Mouse (Mus musculus): ENCODE measurements at regions not wholly inside any gene's neighbourhood (a gene's known extent, or its start where the extent isn't known, plus 50 kb on each side); places are given as distances from the start of the nearest gene placed in this dataset.

DNA sequence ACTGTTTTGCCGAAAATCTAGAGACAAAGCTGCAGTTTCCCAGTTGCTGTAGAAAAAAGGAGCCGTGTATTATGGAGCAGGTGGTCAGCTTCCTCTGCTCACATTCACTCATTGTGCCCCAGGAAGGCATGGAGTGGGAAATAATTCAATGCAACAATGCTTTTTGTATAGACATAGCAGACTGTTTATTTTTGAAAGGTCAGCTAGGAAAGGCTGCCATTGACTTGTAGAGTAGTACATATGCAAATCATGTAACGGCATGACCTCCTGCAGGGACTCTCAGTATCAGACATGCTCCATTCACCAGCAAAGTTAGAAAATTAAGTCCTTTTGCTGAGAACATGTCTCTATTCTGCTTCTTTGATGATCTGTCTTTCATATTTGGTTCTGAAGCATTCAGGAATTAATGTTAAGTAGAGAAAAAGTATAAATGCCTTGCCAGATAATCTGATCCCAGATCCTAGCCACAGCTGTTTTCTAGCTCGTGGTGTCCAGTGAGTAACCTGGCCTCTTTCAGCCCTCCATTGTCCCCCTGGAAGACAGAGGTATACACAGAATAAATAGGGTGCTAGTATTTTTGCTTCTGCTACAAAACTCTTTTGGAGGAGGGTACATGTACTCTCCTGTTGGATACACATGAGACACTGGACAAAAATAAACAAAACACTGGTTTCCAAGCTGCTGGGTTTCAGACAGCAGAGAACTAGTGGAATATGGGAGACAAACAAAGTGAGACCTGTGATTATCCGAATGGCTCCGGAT, 389.5 kb upstream of the Pik3r1 start:
- no peaks in the 10 kb centered on the region for H3K9me3 ChIP-seq
- H3K27ac ChIP-seq: no peak overlapping the region
- no peaks in the 10 kb centered on the region for H3K27me3 ChIP-seq
- no peak overlapping the region for H3K4me2 ChIP-seq (replicated peaks)
- ATAC-seq (ENCODE audit: low FRiP score, low read depth): no peak
- H3K4me3 ChIP-seq: no peak overlapping the region
- peaks cover 18% of the 10 kb centered on the region; the same call in 1 of the 2 replicates for H3K4me1 ChIP-seq
- H3K36me3 ChIP-seq: no peaks in the 10 kb centered on the region
- H3K9ac ChIP-seq: no peak overlapping the region
- 81% methylated on average over 6 of the region's 6 CpGs for WGBS

DNA sequence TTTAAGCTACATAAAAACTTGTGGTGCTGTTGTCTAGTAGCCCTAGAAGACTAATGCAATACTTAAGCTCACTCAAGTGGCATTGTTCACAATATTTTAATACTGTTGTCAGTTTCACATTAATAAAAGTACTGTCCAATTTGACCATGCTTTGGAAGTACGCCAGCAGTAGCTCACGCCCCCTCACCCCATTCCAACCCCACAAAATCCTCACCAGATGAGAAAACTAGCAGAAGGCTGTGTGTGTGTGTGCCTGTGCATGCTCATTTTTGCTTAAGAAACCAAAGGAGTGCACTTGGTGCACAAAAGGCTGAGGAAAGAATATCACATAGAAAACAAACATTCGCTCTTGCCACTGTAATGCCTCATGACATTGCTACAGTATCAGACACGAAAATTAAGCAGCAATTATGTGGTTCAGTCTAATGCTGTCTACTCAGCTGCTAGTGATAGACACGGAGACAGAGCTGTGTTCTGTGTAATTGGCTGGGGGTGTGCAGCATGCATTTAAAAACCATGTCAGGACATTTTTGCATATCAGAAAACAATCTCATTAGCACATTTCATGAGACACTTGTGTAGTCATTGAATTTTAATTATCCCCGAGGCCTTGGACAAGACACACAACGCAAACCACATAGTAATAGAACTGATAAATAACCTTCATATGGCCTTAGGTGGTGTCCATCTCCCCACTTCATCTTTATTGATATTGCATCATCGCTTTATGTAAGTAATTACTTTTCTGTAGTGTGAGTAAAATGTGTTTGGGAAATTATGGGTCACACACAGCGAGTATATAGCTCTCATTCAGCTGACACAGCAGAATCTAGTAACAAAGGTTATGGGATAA, 405.6 kb upstream of the Pik3r1 start:
- H3K4me3 ChIP-seq: no peak overlapping the region
- H3K4me2 ChIP-seq (replicated peaks): no peak overlapping the region
- no peak overlapping the region for H3K27ac ChIP-seq
- H3K27me3 ChIP-seq: no peaks in the 10 kb centered on the region
- H3K4me1 ChIP-seq: no peaks in the 10 kb centered on the region
- ATAC-seq (ENCODE audit: low FRiP score, low read depth): no peak
- H3K9me3 ChIP-seq: no peaks in the 10 kb centered on the region
- H3K9ac ChIP-seq: no peak overlapping the region
- WGBS: 84% methylated on average over 9 of the region's 9 CpGs
- H3K36me3 ChIP-seq: no peaks in the 10 kb centered on the region

- Histone ChIP-seq H3K9ac (no peak overlapping the region), H3K9me3 (no peaks in the 10 kb centered on the region), H3K4me1 (no peaks in the 10 kb centered on the region), H3K4me2 (replicated peaks) (no peak overlapping the region), H3K27me3 (no peaks in the 10 kb centered on the region), H3K4me3 (no peak overlapping the region), H3K36me3 (no peaks in the 10 kb centered on the region), H3K27ac (no peak overlapping the region)
- ATAC-seq (ENCODE audit: low FRiP score, low read depth): no peak
- WGBS: 92% methylated on average over 3 of the region's 3 CpGs
These were observed 406.4 kb upstream of the Pik3r1 start for GRCm38 (mm10) chr13:102174431-102174830.

DNA sequence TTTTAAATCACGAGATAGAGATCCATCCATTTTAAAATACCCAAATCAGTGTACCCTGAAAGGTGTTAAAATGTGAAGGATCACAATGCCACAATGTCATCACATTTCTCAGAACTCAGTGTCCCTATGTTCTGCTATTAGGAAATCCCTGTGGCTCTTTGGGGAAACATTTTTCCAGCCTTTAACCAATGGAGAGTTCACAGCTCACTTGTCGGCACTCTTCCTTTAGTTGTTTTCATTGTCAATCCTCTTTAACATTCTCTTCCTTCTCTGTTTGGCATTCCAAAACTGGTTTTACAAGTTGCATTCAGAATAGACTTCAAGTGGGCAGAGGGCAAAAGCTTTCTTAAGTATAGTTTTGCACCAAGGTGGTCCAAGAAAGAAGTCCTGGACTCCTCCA, 406.9 kb upstream of the Pik3r1 start:
- Histone ChIP-seq H3K27ac (no peak overlapping the region), H3K4me3 (no peak overlapping the region), H3K36me3 (no peaks in the 10 kb centered on the region), H3K27me3 (no peaks in the 10 kb centered on the region), H3K9ac (no peak overlapping the region), H3K4me2 (replicated peaks) (no peak overlapping the region), H3K4me1 (no peaks in the 10 kb centered on the region), H3K9me3 (no peaks in the 10 kb centered on the region)
- no peak for ATAC-seq (ENCODE audit: low FRiP score, low read depth)
- 87% methylated on average over 2 of the region's 2 CpGs for WGBS

GRCm38 (mm10) chr13:102175406-102175805, 407.4 kb upstream of the Pik3r1 start:
- ATAC-seq (ENCODE audit: low FRiP score, low read depth): no peak
- Histone ChIP-seq H3K9ac (no peak overlapping the region), H3K4me2 (replicated peaks) (no peak overlapping the region), H3K9me3 (no peaks in the 10 kb centered on the region), H3K27me3 (no peaks in the 10 kb centered on the region), H3K4me1 (no peaks in the 10 kb centered on the region), H3K27ac (no peak overlapping the region), H3K36me3 (no peaks in the 10 kb centered on the region), H3K4me3 (no peak overlapping the region)
- WGBS: 91% methylated on average over 1 of the region's 1 CpGs

- Histone ChIP-seq H3K27ac (no peak overlapping the region), H3K9me3 (no peaks in the 10 kb centered on the region), H3K9ac (no peak overlapping the region), H3K36me3 (no peaks in the 10 kb centered on the region), H3K4me3 (no peak overlapping the region), H3K4me2 (replicated peaks) (no peak overlapping the region), H3K4me1 (no peaks in the 10 kb centered on the region), H3K27me3 (no peaks in the 10 kb centered on the region)
- 78% methylated on average over 2 of the region's 2 CpGs for WGBS
- ATAC-seq (ENCODE audit: low FRiP score, low read depth): no peak
These were observed 408.4 kb upstream of the Pik3r1 start for GRCm38 (mm10) chr13:102176456-102176855.

DNA sequence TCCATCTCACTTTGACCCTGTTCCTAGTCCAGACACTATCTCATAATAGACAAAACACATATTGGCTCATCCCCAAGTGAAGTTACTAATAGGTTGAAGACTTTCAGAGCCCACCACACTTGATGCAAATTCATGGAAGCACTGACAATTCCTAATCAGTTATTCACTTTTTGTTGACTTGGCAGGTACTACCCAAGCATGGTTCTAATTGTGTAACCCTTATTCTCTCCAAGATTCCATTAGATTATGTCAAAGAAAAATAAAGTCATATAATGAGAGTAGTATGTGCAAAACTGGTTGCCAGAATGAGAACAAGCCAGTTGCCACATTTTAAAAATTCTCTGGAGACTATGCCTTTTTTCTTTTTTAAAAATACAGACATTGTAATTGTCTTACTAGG, 426.7 kb upstream of the Pik3r1 start:
- no peaks in the 10 kb centered on the region for H3K27me3 ChIP-seq
- H3K9ac ChIP-seq: no peak overlapping the region
- no peaks in the 10 kb centered on the region for H3K36me3 ChIP-seq
- H3K4me3 ChIP-seq: no peak overlapping the region
- H3K9me3 ChIP-seq: no peaks in the 10 kb centered on the region
- H3K4me1 ChIP-seq: no peaks in the 10 kb centered on the region
- H3K27ac ChIP-seq: no peak overlapping the region
- H3K4me2 ChIP-seq (replicated peaks): no peak overlapping the region
- ATAC-seq (ENCODE audit: low FRiP score, low read depth): no peak

DNA sequence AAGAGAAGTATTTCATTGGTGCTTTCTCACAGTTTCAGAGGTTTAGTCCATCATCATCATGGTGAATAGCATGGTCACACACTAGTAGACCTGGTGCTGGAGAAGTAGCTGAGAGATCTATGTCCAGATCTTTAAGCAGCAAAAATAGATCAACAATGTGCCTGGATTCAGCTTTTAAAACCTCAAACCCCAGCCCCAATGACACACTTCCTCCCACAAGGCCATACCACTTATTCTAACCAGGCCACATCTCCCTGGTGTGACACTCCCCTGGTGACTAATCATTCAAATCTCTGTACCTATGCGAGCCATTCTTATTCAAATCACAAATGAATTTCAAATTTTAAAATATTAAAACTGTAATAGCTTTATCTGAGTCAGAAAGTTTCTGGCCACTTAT, 434.3 kb upstream of the Pik3r1 start:
- no peak for ATAC-seq (ENCODE audit: low FRiP score, low read depth)
- Histone ChIP-seq H3K9ac (no peak overlapping the region), H3K4me1 (no peaks in the 10 kb centered on the region), H3K4me2 (replicated peaks) (no peak overlapping the region), H3K27me3 (no peaks in the 10 kb centered on the region), H3K9me3 (no peaks in the 10 kb centered on the region), H3K27ac (no peak overlapping the region), H3K4me3 (no peak overlapping the region), H3K36me3 (no peaks in the 10 kb centered on the region)
- 88% methylated on average over 1 of the region's 1 CpGs for WGBS

DNA sequence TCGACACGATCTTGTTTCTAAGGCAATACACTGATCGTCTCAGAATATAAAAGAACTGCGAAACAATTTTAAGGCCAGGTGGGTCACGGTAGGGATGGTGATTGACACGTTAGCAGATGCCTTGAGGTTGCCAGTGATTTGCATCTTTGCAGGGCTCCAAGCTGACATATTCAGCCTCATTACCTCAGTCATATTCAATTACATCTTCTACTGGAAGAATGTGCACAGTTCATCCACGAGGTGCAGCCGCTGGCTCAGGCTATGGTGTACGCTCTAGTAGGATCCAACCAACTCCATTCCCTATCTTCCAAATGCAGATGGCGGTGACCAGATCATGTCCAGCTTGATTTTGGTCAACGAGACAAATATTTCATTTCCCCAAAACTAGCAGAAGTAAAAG, 450.5 kb upstream of the Pik3r1 start:
- Histone ChIP-seq H3K4me1 (no peaks in the 10 kb centered on the region), H3K4me3 (no peak overlapping the region), H3K9me3 (no peaks in the 10 kb centered on the region), H3K27ac (no peak overlapping the region), H3K4me2 (replicated peaks) (no peak overlapping the region), H3K9ac (no peak overlapping the region), H3K27me3 (no peaks in the 10 kb centered on the region), H3K36me3 (no peaks in the 10 kb centered on the region)
- WGBS: 90% methylated on average over 11 of the region's 11 CpGs
- ATAC-seq (ENCODE audit: low FRiP score, low read depth): no peak

DNA sequence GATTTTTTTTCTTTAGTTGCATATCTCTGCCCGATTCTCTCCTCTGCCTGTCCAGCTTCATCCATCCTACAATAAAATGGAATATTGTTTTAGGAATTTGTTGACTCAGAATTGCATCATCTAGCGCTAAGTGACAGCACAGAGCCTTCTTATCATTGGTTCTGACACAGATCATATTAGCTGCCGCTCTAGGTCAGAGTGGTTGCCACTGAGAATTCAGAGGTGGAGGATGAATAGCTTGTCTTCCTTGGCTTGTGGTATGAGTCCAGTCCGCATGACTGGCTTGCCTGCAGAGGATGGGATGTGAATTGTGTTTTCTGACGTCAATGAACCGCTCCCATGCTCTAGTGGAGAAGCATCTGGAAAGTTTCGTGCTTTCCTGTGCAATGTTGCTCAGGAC, 462.3 kb upstream of the Cd180 start:
- no peaks in the 10 kb centered on the region; the same call in 1 of the 2 replicates for H3K27me3 ChIP-seq
- WGBS: 87% methylated on average over 7 of the region's 7 CpGs
- no peak for ATAC-seq (ENCODE audit: low FRiP score, low read depth)
- no peaks in the 10 kb centered on the region for H3K4me1 ChIP-seq
- H3K27ac ChIP-seq: no peak overlapping the region
- no peaks in the 10 kb centered on the region for H3K9me3 ChIP-seq
- no peaks in the 10 kb centered on the region for H3K36me3 ChIP-seq
- H3K4me3 ChIP-seq: no peak overlapping the region
- H3K9ac ChIP-seq: no peak overlapping the region
- no peak overlapping the region for H3K4me2 ChIP-seq (replicated peaks)

- Histone ChIP-seq H3K4me3 (no peak overlapping the region), H3K9me3 (no peaks in the 10 kb centered on the region), H3K4me2 (replicated peaks) (no peak overlapping the region), H3K27ac (no peak overlapping the region), H3K27me3 (no peaks in the 10 kb centered on the region; the same call in 1 of the 2 replicates), H3K9ac (no peak overlapping the region), H3K36me3 (no peaks in the 10 kb centered on the region), H3K4me1 (no peaks in the 10 kb centered on the region)
- ATAC-seq (ENCODE audit: low FRiP score, low read depth): no peak
- WGBS: 81% methylated on average over 4 of the region's 4 CpGs
These were observed 460.9 kb upstream of the Cd180 start for GRCm38 (mm10) chr13:102232291-102232936.

DNA sequence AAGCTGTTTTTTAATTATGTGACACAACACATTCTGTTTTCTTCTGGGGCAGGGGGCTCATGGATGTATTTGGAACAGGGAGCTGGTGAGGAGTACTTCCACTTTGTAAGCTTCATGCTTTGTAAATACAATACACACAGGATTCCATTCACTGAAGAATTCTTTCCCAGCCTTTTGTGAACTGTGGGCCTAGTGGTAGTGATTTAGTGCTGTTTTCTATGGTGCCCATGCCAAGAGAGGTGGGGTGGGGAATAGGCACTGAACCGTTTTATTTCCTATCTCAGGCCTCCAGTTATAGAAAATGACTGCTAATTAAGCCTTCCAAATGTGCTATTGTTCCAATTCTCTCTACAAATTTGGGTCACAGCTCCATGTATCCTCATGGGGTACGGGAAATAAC, 442.5 kb upstream of the Cd180 start:
- Histone ChIP-seq H3K9ac (no peak overlapping the region), H3K27ac (no peak overlapping the region), H3K4me3 (no peak overlapping the region), H3K9me3 (no peaks in the 10 kb centered on the region), H3K4me1 (no peaks in the 10 kb centered on the region), H3K27me3 (no peaks in the 10 kb centered on the region), H3K4me2 (replicated peaks) (no peak overlapping the region), H3K36me3 (no peaks in the 10 kb centered on the region)
- 78% methylated on average over 2 of the region's 2 CpGs for WGBS
- no peak for ATAC-seq (ENCODE audit: low FRiP score, low read depth)
